Mouse (Mus musculus) splenic B cell, adult 2 months (primary cell): ENCODE data around the gene Commd1.

ENCODE experiments used
- DNase-seq: peaks from one replicate; pipeline ENCODE4 v3.0.0-alpha.2; 2011; ENCODE audit warnings: low read depth, low spot score
- H3K27me3 ChIP-seq: 2 replicates; pipeline ENCODE4 v1.6.1; 2012; ENCODE audit warnings: mild to moderate bottlenecking, low read length, moderate library complexity, mixed read lengths; ENCODE audit not compliant: control insufficient read depth, poor library complexity, insufficient read depth, severe bottlenecking
- H3K36me3 ChIP-seq: 2 replicates; pipeline ENCODE4 v1.6.1; 2012; ENCODE audit warnings: mild to moderate bottlenecking, low read length, moderate library complexity, mixed read lengths; ENCODE audit not compliant: control insufficient read depth, poor library complexity, insufficient read depth, severe bottlenecking

Gene Commd1

DNA sequence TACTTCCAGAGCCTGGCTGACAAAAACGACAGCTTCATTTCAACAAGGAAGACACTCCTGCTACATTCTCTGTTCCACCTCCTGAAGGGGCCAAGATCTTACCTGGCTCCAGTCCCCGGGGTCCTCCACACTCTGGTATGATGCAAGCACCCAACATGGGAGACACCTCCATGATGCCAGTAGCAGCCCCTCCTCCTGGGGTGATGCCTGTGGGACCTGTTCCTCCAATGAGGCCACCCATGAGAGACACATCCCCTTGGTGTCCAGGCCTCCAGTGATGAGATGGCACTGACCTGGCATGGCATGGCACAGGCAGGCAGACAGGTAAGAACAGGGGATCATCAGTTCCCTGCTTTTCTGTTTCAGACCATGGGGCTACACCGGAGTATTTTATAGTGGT lies 4.0 kb downstream of the Commd1 start:
- Histone ChIP-seq H3K36me3 (peaks cover 3% of the 10 kb centered on the region; the same call in 1 of the 2 replicates), H3K27me3 (no peaks in the 10 kb centered on the region)
- no peak for DNase-seq

DNA sequence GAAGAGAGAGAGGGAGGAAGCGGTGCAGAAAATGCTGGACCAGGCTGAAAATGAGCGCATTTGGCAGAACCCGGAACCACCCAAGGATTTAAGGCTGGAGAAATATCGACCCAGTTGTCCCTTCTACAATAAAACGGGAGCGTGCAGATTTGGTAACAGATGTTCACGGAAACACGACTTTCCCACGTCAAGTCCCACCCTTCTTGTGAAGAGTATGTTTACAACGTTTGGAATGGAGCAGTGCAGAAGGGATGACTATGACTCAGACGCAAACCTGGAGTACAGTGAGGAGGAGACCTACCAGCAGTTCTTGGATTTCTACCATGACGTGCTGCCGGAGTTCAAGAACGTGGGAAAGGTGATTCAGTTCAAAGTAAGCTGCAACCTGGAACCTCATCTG lies 8.6 kb downstream of the Commd1 start:
- H3K36me3 ChIP-seq: peaks cover 3% of the 10 kb centered on the region; the same call in 1 of the 2 replicates
- DNase-seq: no peak
- no peaks in the 10 kb centered on the region for H3K27me3 ChIP-seq

- H3K36me3 ChIP-seq: peaks cover under 1% of the 10 kb centered on the region; the same call in 1 of the 2 replicates
- peak; percentile 86 for DNase-seq
- no peaks in the 10 kb centered on the region for H3K27me3 ChIP-seq
Measured at GRCm38 (mm10) chr11:22972746-22973526, 9.2 kb downstream of the Commd1 start.

DNA sequence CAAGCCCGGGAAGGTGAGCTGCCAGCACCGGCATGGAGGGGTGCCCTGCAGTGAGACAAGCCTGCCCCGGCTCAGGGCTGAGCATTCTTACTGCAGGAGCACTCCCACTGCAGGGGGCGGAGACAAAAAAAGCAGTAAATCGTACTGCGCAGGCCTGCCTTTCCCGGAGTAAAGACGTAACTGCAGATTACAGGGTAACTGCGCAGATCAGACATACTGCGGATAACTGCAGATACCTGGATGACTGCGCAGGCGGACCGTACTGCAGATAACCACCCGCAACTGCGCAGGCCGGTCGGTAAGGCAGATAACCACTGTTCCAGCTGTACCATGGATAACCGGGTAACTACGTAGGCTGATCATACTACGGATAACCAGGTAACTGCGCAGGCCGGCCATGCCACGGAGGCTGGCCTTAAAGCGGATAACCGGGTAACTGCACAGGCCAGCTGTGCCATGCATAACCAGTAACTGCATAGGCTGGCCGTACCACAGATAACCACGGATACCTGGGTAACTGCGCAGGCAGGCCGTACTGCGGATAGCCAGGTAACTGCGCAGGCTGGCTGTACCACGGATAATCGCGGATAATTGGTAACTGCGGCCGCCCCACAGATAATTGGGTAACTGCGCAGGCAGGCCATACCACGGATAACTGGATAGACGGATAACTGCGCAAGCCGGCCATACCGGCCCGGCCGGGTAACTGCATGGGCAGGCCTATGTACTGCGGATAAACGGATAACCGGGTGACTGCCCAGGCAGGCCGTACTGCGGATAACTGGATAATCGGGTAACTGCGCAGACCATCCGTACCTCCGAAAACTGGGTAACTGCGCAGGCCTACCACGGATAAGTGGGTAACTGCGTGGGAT lies 10.1 kb downstream of the Commd1 start, which contains the start of gene Zrsr1:
Gene Zrsr1, plus strand, starts transcription at position 171 of the 875 bp plus-strand sequence.
- no peaks in the 10 kb centered on the region for H3K27me3 ChIP-seq
- DNase-seq: peak; percentile 75
- no peaks in the 10 kb centered on the region for H3K36me3 ChIP-seq

- no peaks in the 10 kb centered on the region for H3K27me3 ChIP-seq
- DNase-seq: no peak
- H3K36me3 ChIP-seq: no peaks in the 10 kb centered on the region
Measured at GRCm38 (mm10) chr11:22970546-22970945, 11.6 kb downstream of the Commd1 start.

GRCm38 (mm10) chr11:22969486-22969885 lies 12.7 kb downstream of the Commd1 start:
- H3K27me3 ChIP-seq: no peaks in the 10 kb centered on the region
- DNase-seq: peak; percentile 73
- no peaks in the 10 kb centered on the region for H3K36me3 ChIP-seq

DNA sequence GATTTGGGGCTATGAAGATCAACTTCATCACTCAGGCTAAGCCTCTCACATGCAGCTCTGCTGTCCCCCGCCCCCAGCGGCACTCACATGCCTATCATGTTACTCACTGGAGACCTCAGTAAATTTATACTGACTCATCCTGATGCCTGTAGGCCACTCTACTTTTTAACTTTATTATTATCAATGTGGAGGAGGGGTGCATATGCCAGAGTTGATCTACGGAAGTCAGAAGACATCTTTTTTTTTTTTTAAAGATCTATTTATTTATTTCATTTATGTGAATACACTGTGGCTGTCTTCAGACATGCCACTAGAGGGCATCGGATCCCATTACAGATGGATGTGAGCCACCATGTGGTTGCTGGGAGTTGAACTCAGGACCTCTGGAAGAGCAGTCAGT lies 16.7 kb downstream of the Commd1 start:
- Histone ChIP-seq H3K27me3 (no peaks in the 10 kb centered on the region), H3K36me3 (no peaks in the 10 kb centered on the region)
- DNase-seq: peak; percentile 54

DNA sequence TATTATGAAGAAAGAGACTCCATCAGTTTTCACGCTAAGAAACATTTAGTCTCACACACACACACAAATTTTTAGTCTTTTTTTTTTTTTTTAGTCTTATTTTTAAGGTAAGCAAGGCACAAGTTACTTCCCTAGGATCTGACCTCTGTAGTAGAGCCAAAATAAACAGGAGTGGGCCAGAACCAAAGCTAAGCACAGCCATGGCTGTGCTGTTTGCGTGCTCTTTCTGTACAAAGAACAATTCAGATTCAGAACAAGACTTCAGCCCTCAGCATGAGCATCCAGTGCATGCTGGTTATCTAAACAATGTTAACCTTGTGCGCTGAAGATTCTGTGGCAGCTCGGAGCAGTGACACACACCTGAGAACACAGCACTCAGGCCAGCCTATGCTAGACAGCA lies 17.8 kb downstream of the Commd1 start:
- H3K36me3 ChIP-seq: no peaks in the 10 kb centered on the region
- DNase-seq: no peak
- H3K27me3 ChIP-seq: no peaks in the 10 kb centered on the region

GRCm38 (mm10) chr11:22962101-22962500 lies 20.1 kb downstream of the Commd1 start:
- no peaks in the 10 kb centered on the region for H3K36me3 ChIP-seq
- no peaks in the 10 kb centered on the region for H3K27me3 ChIP-seq
- DNase-seq: no peak

DNA sequence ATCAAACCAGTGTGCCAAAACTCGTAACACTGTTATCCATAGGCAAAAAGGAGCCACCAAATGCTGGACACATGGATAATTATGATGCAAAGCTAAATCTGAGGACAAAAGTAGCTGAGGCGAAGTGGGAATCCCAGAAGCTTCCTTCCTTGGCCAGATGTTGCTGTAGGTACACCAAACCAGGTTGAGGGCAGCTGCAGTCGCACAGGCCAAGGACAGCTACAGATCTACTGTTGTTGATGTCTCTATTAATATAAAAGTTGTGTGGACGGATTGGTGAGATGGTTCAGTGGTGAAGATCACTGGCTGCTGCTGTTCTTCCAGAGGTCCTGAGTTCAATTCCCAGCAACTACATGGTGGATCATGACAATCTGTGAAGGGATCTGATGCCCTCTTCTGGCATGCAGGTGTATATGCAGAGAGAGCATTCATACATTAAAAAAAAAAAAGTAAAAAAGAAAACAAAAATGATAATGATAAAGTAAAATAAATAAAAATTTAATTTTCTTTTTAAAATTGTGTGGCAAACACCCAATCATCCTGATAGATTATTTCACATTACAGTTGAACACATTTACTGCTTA lies 24.3 kb downstream of the Commd1 start:
- peak; percentile 59 for DNase-seq
- Histone ChIP-seq H3K36me3 (peaks cover 2% of the 10 kb centered on the region; the same call in 1 of the 2 replicates), H3K27me3 (no peaks in the 10 kb centered on the region)

- peak; percentile 76 for DNase-seq
- Histone ChIP-seq H3K36me3 (peaks cover 2% of the 10 kb centered on the region; the same call in 1 of the 2 replicates), H3K27me3 (no peaks in the 10 kb centered on the region)
Measured at GRCm38 (mm10) chr11:22956830-22957229, 25.4 kb downstream of the Commd1 start.

- H3K36me3 ChIP-seq: peaks cover 2% of the 10 kb centered on the region; the same call in 1 of the 2 replicates
- no peaks in the 10 kb centered on the region for H3K27me3 ChIP-seq
- no peak for DNase-seq
Measured at GRCm38 (mm10) chr11:22956346-22956745, 25.8 kb downstream of the Commd1 start.

DNA sequence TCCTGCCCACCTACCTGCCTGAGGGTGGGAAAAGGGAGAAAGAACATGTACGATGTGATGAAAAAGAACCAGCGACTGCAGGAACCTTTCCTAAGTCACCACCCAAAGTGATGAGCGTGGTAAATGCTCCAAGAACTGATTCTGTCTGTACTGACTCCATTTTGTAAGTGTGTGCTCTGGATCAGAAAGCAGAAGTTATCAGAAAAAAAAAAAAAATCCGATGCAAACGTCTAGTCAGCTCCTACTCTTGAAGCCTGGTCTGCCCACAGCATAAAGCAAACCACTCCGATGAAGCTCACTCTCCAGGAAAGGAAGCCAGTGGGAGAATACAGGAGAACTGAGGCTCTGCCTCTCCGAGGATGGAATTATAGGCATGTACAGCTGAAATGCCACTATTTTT lies 29.5 kb downstream of the Commd1 start:
- peak; percentile 22 for DNase-seq
- Histone ChIP-seq H3K27me3 (no peaks in the 10 kb centered on the region), H3K36me3 (peaks cover 2% of the 10 kb centered on the region; the same call in 1 of the 2 replicates)

- H3K27me3 ChIP-seq: no peaks in the 10 kb centered on the region
- DNase-seq: peak; percentile 31
- H3K36me3 ChIP-seq: no peaks in the 10 kb centered on the region
Measured at GRCm38 (mm10) chr11:22950131-22950530, 32.1 kb downstream of the Commd1 start.
